Mouse (Mus musculus): ENCODE measurements at regions not wholly inside any gene's neighbourhood (a gene's known extent, or its start where the extent isn't known, plus 50 kb on each side); places are given as distances from the start of the nearest gene placed in this dataset.

- TF ChIP-seq CTCF (conservative IDR thresholded peaks at IDR 0.05; ENCODE audit: insufficient read depth, insufficient read length, low read depth, low read length) (no peak), POLR2A (IDR thresholded peaks at IDR 0.05; ENCODE audit: low read depth, low read length) (no peak)
Observed at GRCm38 (mm10) chr8:25389947-25390346, 565.8 kb upstream of the Adam5 start.

Measured in kidney, adult 2 months (tissue).